Mouse (Mus musculus): ENCODE results near the gene Gm4763. TPM values are rescaled to one million over a fixed set of nuclear protein-coding genes. Genes with fewer than 3 reads are reported as not detected.

Gm4763 gene
- total RNA-seq, 2 experiments from 2014 or later = not detected

GRCm38 (mm10) chr7:24671944-24672439 is 54.7 kb downstream of the Gm4763 start:
- DNase-seq (ENCODE audit: low spot score in 2 of 2) = no peak
- intact Hi-C loops (cut with DNase I) = no loop called here

Other genes with a start within 250 kb of the Gm4763 start
- 100 to 1,000 TPM; 235 to 307 TPM for gene Cadm4, start 244.9 kb downstream of the Gm4763 start, total RNA-seq (2021)
- gene Zfp428, start 219.9 kb downstream of the Gm4763 start, total RNA-seq (2021) = 10 to 100 TPM; 47.9 to 49.4 TPM
- not detected for gene AC161166.1, start 214.5 kb downstream of the Gm4763 start, total RNA-seq (2021)
- gene Irgq, start 196.2 kb downstream of the Gm4763 start, total RNA-seq (2021) = 10 to 100 TPM; 80.8 to 89.2 TPM
- not detected for gene Pinlyp, start 180.8 kb downstream of the Gm4763 start, total RNA-seq (2021)
- 10 to 100 TPM; 29.8 to 41.4 TPM for gene Xrcc1, start 180.6 kb downstream of the Gm4763 start, total RNA-seq (2021)
- gene Ethe1, start 139.4 kb downstream of the Gm4763 start, total RNA-seq (2021) = 10 to 100 TPM; 11.8 to 14.3 TPM
- 1 to 10 TPM; 6.6 to 6.8 TPM for gene Zfp575, start 139.3 kb downstream of the Gm4763 start, total RNA-seq (2021)
- under 1 TPM; 0.22 to 0.48 TPM for gene Phldb3, start 116.1 kb downstream of the Gm4763 start, total RNA-seq (2021)
- 1 to 10 TPM in 1 of 2 experiments, under 1 TPM in 1; 0.32 to 1.3 TPM for gene Lypd3, start 90.4 kb downstream of the Gm4763 start, total RNA-seq (2021)
- gene Tex101, start 50.2 kb downstream of the Gm4763 start, total RNA-seq (2021) = not detected
- not detected for gene BC049730, start 17.7 kb downstream of the Gm4763 start, total RNA-seq (2021)
- not detected for gene Cd177, start 33.4 kb upstream of the Gm4763 start, total RNA-seq (2021)
- not detected for gene Ceacam10, start 50.3 kb upstream of the Gm4763 start, total RNA-seq (2021)
- gene Gm9844, start 135.3 kb upstream of the Gm4763 start, total RNA-seq (2021) = 1 to 10 TPM in 1 of 2 experiments, not detected in 1; 1.9 TPM
- gene Lypd4, start 143.0 kb upstream of the Gm4763 start, total RNA-seq (2021) = not detected
- gene Dmrtc2, start 143.1 kb upstream of the Gm4763 start, total RNA-seq (2021) = not detected
- gene Rps19, start 157.5 kb upstream of the Gm4763 start, total RNA-seq (2021) = 100 to 1,000 TPM; 456 to 499 TPM
- gene Cd79a, start 170.5 kb upstream of the Gm4763 start, total RNA-seq (2021) = under 1 TPM; 0.49 to 0.54 TPM
- 10 to 100 TPM; 58.2 to 98.5 TPM for gene Arhgef1, start 176.0 kb upstream of the Gm4763 start, total RNA-seq (2021)
- not detected for gene Gm4881, start 217.6 kb upstream of the Gm4763 start, total RNA-seq (2021)
- gene Rabac1, start 245.8 kb upstream of the Gm4763 start, total RNA-seq (2021) = 100 to 1,000 TPM; 276 to 329 TPM